Mouse (Mus musculus) WW6 (cell line): ENCODE measurements at regions not wholly inside any gene's neighbourhood (a gene's known extent, or its start where the extent isn't known, plus 50 kb on each side); places are given as distances from the start of the nearest gene placed in this dataset.

Experiments
- DNase-seq: peaks from one replicate; pipeline ENCODE4 v3.0.0-alpha.2; 2013; ENCODE audit warnings: low read depth, low spot score

DNA sequence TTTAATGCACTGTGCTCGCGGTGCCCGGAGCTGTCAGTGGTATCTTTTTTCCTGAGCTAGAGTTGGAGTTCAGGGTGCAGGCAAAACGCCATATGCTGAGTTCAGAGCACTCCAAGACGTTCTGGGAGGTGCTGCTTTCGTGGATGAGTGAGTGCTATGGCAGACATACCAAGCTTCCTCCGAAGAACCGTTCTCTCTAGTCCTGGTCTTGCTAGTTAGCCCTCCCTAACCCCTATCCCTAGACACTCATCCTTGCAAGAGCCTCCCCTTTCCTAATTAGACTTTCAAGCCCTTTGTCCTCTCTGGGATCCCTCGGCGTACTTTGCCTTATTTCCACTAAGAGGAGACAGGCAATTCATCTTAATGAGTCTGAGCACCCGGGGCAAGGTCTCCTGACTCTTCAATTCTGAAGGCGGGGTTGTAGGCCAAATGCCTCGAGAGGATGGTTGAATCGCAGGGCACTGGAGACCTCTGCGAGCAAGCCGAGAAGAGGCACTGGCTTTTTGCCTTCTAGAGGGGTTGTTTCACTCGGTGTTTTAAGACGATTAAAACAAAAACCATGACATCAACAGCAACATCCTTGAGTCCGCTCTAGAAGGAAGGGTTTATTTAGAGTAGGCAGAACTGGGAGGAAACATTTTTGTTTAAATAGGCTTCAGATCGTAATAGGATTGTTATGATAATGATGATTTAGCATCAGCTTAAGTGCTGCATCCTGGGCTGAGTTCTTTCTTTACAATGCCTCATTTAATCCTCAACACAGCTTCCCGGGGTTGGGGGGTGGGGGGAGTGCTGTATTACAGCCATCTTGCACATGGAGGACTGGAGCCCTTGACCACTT lies 243.6 kb downstream of the Ndfip2 start:
- peak; percentile 40 for DNase-seq

GRCm38 (mm10) chr14:105500966-105501741 lies 242.8 kb downstream of the Ndfip2 start:
- no peak for DNase-seq

- DNase-seq, result no peak
Observed at GRCm38 (mm10) chr14:105499319-105499895, 241.0 kb downstream of the Ndfip2 start.

- no peak for DNase-seq
Observed at GRCm38 (mm10) chr14:105498155-105498906, 240.0 kb downstream of the Ndfip2 start.

DNA sequence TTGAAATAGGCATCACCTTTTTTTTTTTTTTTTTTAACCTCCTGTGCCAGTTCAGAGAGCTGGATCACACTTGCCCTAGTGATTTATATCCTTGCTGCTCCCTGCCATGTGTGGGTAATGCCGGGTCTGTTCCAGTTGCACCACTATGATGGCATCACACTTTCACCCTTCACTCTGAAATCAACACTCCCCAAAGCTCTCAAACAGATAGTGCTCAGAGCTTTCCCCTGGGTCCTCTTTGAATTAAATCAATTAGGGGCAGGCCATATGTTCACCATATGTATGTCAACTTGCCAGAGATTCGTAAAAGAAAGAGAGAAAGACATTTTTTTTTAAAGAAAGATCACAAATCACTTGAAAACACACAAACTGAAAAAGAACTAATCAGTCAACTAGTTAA lies 236.8 kb downstream of the Ndfip2 start:
- no peak for DNase-seq

DNA sequence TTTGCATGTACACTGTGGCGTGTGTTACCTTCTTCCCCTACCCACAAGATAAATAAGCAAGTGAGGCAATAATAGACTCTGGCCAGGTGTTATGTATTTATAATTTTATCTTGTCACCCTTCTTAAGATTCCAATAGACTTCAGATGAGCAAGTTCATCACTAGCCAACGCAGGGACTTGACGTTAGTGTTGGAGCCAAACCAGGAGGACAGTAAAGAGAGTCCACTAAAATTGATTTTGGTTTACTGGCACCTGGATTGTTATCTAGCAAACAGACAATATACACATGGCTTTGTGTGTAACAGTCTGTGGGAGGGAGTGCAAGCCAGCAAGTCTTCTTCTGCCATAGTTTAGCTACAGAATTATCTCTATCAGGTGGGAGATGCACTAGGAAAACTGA lies 236.0 kb downstream of the Ndfip2 start:
- no peak for DNase-seq

DNA sequence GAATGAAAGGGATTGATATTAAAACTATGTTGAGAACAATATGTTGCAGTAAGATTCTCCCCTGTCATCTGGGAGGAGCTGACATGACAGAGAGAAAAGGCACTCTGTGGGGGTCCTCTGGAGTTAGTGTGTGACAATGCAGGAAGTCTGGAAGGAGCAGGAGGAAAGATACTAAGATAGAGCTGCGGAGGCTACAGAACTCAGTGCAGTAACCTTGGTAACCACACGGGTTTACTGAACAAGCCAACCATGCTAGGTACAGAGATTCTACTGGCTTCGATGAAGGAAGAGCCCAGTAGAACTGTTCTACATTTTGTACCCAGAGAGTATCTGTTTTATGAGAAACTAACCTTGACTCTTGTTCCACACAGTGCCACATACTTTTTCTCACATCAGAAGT lies 231.8 kb downstream of the Ndfip2 start:
- no peak for DNase-seq

DNA sequence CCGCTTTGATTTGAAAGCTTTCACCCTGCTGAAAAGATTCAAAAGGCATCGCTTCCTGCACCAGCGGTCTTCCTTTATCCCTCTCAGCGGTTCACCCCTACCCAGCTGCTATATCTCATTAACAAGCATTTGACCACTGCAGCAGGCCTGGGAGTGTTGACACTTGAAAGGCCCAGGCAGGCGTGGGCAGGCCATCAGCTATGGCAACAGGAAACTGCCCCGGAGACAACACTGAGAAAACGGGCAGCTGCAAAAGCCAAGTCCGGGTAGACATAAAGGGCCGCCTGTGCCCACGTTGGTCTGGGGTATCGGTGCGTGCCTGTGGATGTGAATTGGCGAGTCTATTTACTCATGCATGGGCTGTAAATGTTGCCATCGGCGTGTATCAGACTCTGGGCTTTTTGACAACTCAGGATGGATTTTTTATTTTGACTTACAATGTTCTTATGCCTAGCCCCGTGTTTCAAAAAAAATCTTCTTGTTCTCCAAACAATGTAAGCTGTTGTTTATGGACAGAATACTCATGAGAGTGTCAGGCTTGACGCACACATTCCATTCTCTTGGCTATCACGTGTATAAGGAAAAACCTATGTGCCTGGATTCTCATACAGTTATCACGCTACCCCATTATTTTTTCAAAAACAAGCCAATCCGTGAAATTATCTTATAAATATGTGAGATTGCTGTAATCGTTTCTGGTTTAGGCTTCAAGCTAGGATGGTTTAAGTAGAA lies 225.1 kb downstream of the Ndfip2 start:
- no peak for DNase-seq

DNA sequence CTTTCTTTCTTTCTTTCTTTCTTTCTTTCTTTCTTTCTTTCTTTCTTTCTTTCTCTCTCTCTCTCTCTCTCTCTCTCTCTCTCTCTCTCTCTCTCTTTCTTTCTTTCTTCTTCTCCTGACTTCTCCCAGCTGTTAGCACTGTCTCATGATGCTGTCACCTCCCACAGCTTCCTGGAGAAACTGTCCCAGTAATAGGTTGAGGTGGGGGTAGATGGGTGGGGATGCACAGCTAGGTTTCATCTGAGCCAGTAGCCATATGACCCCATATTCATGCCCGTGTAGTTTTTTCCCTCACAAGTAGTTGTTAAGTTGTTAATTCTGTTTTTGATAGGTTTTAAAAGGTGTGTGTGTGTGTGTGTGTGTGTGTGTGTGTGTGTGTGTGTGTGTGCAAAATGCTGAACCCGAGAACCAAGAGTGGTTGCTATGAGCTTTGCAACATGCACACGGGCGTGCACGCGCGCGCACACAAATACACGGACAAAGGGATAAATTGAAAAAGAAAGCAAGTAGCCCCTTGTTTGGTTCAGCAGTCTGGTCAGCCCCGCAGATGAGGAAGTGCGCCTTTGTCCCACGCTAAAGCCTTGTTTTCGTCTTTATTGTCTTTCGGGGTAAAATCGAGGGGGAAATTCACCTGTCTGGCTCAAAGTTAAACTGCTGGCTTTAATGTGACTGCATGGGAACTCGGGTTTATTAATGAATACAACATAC lies 224.4 kb downstream of the Ndfip2 start:
- no peak for DNase-seq

DNA sequence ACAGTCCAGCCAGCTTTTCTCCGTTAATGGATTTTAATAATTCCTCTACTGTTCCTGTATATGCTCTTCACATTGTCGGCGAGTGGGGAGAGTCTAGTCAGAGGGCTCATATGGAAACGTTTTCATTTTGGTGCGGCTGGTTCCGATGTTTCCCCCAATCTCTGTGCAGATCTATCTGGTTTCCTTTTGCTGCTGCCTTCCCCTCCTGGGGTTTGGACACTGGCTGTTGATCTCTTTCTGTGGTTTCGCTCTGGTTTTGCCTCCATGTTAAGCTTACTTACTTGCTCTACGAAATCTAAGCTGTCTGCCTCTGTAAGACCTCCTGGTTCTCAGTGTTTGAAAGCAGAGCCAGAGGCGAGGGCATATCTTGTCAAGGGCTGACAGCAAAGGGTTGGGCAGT lies 221.7 kb downstream of the Ndfip2 start:
- no peak for DNase-seq

GRCm38 (mm10) chr14:105474991-105475553 lies 216.7 kb downstream of the Ndfip2 start:
- no peak for DNase-seq

GRCm38 (mm10) chr14:105448919-105449458 lies 190.6 kb downstream of the Ndfip2 start:
- DNase-seq, result no peak

GRCm38 (mm10) chr14:105447088-105447487 lies 188.7 kb downstream of the Ndfip2 start:
- DNase-seq, result no peak

GRCm38 (mm10) chr14:105435343-105435742 lies 177.0 kb downstream of the Ndfip2 start:
- DNase-seq, result no peak

DNA sequence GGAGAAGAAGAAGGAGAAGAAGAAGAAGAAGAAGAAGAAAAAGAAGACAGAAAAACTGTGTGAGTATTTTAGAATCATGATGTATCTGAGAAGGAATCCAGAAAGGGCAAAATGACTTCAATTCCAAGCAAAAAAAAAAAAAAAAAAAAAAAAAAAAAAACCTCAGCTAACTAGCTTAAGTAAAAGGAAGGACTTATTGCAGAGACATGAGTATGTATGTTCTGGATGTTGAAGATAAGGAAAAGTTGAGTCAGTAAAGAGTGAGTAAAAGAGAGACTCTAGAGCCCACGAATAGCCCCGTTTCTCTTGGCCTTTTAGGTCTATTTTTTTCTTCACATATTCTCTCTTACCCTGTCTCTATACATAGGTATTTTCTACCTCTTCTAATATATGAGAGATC lies 175.1 kb downstream of the Ndfip2 start:
- DNase-seq, result no peak

DNA sequence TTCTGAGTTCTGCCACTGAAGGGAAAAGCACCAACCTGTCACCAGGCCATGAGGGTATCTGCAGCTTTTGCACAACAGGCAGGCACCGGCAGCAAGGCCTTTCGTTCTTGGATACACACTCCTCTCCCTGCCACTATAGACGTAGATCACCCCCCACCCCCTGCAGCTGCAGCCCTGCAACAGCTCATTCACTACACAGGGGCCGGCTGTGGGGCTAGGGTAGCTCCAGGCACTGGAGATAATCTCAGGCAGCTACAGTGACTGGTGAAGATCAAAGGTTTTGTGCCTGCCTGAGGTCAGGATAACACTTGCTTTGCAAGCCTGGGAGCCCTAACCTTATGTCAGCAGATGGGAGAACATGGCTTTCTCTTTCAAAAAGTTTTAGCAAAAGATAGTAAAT lies 174.3 kb downstream of the Ndfip2 start:
- no peak for DNase-seq

- no peak for DNase-seq
Observed at GRCm38 (mm10) chr14:105431584-105431983, 173.2 kb downstream of the Ndfip2 start.

DNA sequence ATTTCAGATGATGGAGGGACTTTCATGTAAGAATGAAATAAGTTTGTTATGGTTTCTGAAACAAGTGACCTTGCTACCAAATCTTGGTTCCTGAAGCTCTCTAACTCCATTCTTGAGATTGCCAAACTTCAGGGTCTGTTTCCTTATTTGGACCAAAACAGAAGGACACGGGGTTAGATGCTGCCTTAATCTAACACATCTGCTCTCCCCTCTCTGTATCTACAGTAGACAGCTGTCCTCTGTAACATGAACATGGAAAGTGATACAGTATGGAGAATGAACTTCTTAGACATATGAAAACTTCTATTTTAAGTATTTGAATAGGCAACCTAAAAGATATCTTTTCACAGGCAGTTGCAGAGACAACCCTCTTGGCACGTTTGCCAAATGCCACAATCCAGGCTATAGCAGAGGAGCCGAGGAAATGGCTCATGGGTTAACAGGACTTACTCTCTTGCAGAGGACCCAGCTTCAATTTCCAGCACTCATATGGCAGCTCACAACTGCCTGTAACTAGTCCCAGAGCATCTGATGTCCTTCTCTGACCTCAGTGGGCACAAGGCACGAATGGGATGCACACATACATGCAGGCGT lies 171.4 kb downstream of the Ndfip2 start:
- no peak for DNase-seq

- DNase-seq, result peak; percentile 31
Observed at GRCm38 (mm10) chr14:105427474-105427901, 169.1 kb downstream of the Ndfip2 start.
